Mouse (Mus musculus) MEL (cell line): ENCODE measurements around the gene C2cd4d.

Experiments used
- CHD1 ChIP-seq: IDR thresholded peaks from 2 replicates; pipeline ENCODE4 v1.6.1; 2012; ENCODE audit warnings: low read depth, mild to moderate bottlenecking, inconsistent platforms, low read length, improper control_type of control experiment
- CTCF ChIP-seq, 3 experiments: IDR thresholded peaks in 2 of 3; conservative IDR thresholded peaks in 1 of 3; 2 replicates each; pipeline ENCODE4 v1.5.1; 2011 to 2012; ENCODE audit warnings: low read length in 3 of 3, low read depth in 2 of 3, mild to moderate bottlenecking in 2 of 3, improper control_type of control experiment in 1 of 3, inconsistent platforms in 1 of 3, mixed read lengths in 1 of 3, moderate library complexity in 1 of 3; ENCODE audit not compliant: control insufficient read depth in 1 of 3, insufficient read depth in 1 of 3, poor library complexity in 1 of 3, severe bottlenecking in 1 of 3
- E2F4 ChIP-seq: IDR thresholded peaks from 2 replicates; pipeline ENCODE4 v1.6.1; 2011; ENCODE audit warnings: low read depth, low read length, improper control_type of control experiment, borderline replicate concordance
- GATA1 ChIP-seq: IDR thresholded peaks from 2 replicates; pipeline ENCODE4 v1.6.1; 2011; ENCODE audit warnings: low read depth, low read length, improper control_type of control experiment
- HCFC1 ChIP-seq: IDR thresholded peaks from 2 replicates; pipeline ENCODE4 v1.6.1; 2012; ENCODE audit warnings: low read depth, mild to moderate bottlenecking, inconsistent platforms, low read length, improper control_type of control experiment, moderate library complexity
- MYB ChIP-seq: IDR thresholded peaks from 2 replicates; pipeline ENCODE4 v1.6.1; 2011; ENCODE audit warnings: mild to moderate bottlenecking, low read depth, low read length, improper control_type of control experiment
- POLR2A ChIP-seq, 2 experiments: IDR thresholded peaks; 2 replicates each; pipeline ENCODE4 v1.6.1; 2011 to 2012; ENCODE audit warnings: low read length in 2 of 2, mild to moderate bottlenecking in 2 of 2, control low read depth in 1 of 2, improper control_type of control experiment in 1 of 2, low read depth in 1 of 2, moderate library complexity in 1 of 2; ENCODE audit not compliant: control insufficient read depth in 1 of 2, insufficient read depth in 1 of 2, poor library complexity in 1 of 2
- RCOR1 ChIP-seq: IDR thresholded peaks from 2 replicates; pipeline ENCODE4 v1.6.1; 2012; ENCODE audit warnings: low read depth, mild to moderate bottlenecking, inconsistent platforms, low read length, improper control_type of control experiment
- SMC3 ChIP-seq: IDR thresholded peaks from 2 replicates; pipeline ENCODE4 v1.6.1; 2011; ENCODE audit warnings: low read depth, low read length, improper control_type of control experiment
- TBP ChIP-seq: IDR thresholded peaks from 2 replicates; pipeline ENCODE4 v1.8.0; 2011; ENCODE audit warnings: low read depth, low read length, improper control_type of control experiment
- TCF12 ChIP-seq: IDR thresholded peaks from 2 replicates; pipeline ENCODE4 v1.6.1; 2014; ENCODE audit warnings: low read depth, mild to moderate bottlenecking, inconsistent platforms, low read length, improper control_type of control experiment, moderate library complexity
- USF2 ChIP-seq, 2 experiments: IDR thresholded peaks; 2 replicates each; pipeline ENCODE4 v1.6.1; 2011 to 2012; ENCODE audit warnings: improper control_type of control experiment in 2 of 2, low read length in 2 of 2, borderline replicate concordance in 1 of 2, inconsistent platforms in 1 of 2, low read depth in 1 of 2, mild to moderate bottlenecking in 1 of 2; ENCODE audit not compliant: insufficient read depth in 1 of 2

GRCm38 (mm10) chr3:94396851-94397250, 34.6 kb downstream of the C2cd4d start:
- TF ChIP-seq CHD1 (no peak), RCOR1 (no peak), GATA1 (no peak), CTCF (IDR thresholded peaks at IDR 0.05 in 2 of 3, conservative IDR thresholded peaks at IDR 0.05 in 1 of 3; ENCODE audit: control insufficient read depth in 1 of 3, insufficient read depth in 1 of 3, low read depth in 2 of 3, low read length in 3 of 3, poor library complexity in 1 of 3, severe bottlenecking in 1 of 3) (no peak), SMC3 (no peak), POLR2A (IDR thresholded peaks at IDR 0.05; ENCODE audit: control insufficient read depth in 1 of 2, insufficient read depth in 1 of 2, low read depth in 1 of 2, low read length in 2 of 2, poor library complexity in 1 of 2) (no peak), TCF12 (no peak), MYB (no peak), HCFC1 (no peak), E2F4 (no peak), USF2 (IDR thresholded peaks at IDR 0.05; ENCODE audit: borderline replicate concordance in 1 of 2, insufficient read depth in 1 of 2, low read depth in 1 of 2, low read length in 2 of 2) (no peak), TBP (no peak)
